Mouse (Mus musculus): ENCODE results near the gene Gm28047. TPM values are rescaled to one million over a fixed set of nuclear protein-coding genes. Genes with fewer than 3 reads are reported as not detected.
A peak's percentile ranks its signal among the peaks of the same experiment; 100 is the strongest.
"Not testable (repeated sequence)": the region's sequence is repeated elsewhere in the genome, so short reads cannot be mapped to it uniquely, and the experiment has no call there.

Gene Gm28047
- polyA plus RNA-seq, 1 experiment from 2014 or later, result not detected

DNA sequence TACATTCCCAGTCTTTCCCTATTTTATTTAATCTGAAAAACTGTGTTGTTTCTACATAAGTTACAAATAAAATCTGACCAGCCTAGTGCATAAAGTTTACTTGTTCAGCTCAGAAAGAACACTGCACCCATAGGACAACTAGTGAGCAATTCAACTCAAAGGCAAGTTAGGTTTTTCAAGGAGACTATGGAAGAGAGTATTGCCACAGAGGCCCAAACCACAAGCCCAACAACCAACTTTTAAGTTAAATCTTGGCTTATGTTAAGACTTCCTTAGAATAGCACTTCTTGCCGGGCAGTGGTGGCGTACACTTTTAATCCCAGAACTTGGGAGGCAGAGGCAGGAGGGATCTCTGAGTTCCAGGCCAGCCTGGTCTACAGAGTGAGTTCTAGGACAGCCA lies 8.7 kb downstream of the Gm28047 start:
- no peaks in the 10 kb centered on the region for H3K9me3 ChIP-seq (replicated peaks)
- no peak for ATAC-seq (replicated peaks; ENCODE audit: low FRiP score)
- H3K4me2 ChIP-seq, result no peak overlapping the region
- no peaks in the 10 kb centered on the region for H3K4me1 ChIP-seq
- 96% methylated on average over 2 of the region's 2 CpGs for WGBS
- no peak overlapping the region for H3K9ac ChIP-seq
- H3K36me3 ChIP-seq, result peaks cover 12% of the 10 kb centered on the region
- H3K4me3 ChIP-seq (replicated peaks), result no peak overlapping the region
- H3K27me3 ChIP-seq, result no peaks in the 10 kb centered on the region
- H3K27ac ChIP-seq, result no peak overlapping the region

- no peak overlapping the region for H3K27ac ChIP-seq
- no peak overlapping the region for H3K4me3 ChIP-seq (replicated peaks)
- no peak overlapping the region for H3K4me2 ChIP-seq
- ATAC-seq (replicated peaks; ENCODE audit: low FRiP score), result no peak
- no peak overlapping the region for H3K9ac ChIP-seq
- no peaks in the 10 kb centered on the region for H3K4me1 ChIP-seq
- no peaks in the 10 kb centered on the region for H3K27me3 ChIP-seq
- peaks cover 8% of the 10 kb centered on the region for H3K36me3 ChIP-seq
- no peaks in the 10 kb centered on the region for H3K9me3 ChIP-seq (replicated peaks)
Observed at GRCm38 (mm10) chr15:102614224-102614623, 10.6 kb downstream of the Gm28047 start.

DNA sequence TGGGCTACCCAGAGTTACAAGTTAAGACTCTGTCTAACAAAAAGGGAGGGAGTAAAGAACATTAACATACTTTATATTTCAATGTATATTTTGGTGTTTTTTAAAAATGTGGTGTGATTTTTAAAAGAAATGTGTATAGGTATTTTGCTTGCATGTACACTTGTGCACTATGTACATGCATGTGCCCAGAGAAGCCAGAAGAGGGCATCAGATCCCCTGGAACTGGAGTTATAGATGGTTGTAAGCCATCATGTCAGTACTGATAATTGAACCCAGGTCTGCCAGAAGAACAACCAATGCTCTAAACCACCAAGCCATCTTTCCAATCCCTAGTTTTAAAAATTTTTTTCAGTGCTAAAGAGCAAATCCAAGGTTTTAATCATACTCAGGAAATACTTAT lies 11.9 kb downstream of the Gm28047 start:
- ATAC-seq (replicated peaks; ENCODE audit: low FRiP score), result no peak

DNA sequence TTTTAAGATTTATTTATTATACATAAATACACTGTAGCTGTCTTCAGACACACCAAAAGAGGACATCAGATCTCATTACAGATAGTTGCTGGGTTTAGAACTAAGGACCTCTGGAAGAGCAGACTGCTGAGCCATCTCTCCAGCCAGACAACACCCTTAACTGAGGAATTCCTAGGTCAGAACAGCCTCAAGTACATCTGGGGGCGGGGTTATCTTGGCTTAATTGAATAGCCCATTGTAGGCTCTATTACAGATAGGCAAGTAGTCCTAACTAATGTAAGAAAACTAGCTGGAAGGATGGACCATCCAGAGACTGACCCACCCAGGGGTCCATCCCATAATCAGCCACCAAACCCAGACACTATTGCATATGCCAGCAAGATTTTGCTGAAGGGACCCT lies 16.3 kb downstream of the Gm28047 start:
- H3K4me2 ChIP-seq; H3K9me3 ChIP-seq (replicated peaks); H3K9ac ChIP-seq; ATAC-seq (replicated peaks; ENCODE audit: low FRiP score); H3K27ac ChIP-seq; H3K4me3 ChIP-seq (replicated peaks); H3K4me1 ChIP-seq; H3K36me3 ChIP-seq; H3K27me3 ChIP-seq: not testable (repeated sequence)
- 73% methylated on average over 1 of the region's 1 CpGs for WGBS

More for the DNA sequence above, 11.9 kb downstream of the Gm28047 start:
- Histone ChIP-seq H3K36me3 (peaks cover 5% of the 10 kb centered on the region; the same call in 1 of the 2 replicates), H3K9me3 (replicated peaks) (no peaks in the 10 kb centered on the region), H3K4me3 (replicated peaks) (no peak overlapping the region), H3K27me3 (no peaks in the 10 kb centered on the region), H3K27ac (no peak overlapping the region), H3K4me2 (no peak overlapping the region), H3K9ac (no peak overlapping the region), H3K4me1 (no peaks in the 10 kb centered on the region)

GRCm38 (mm10) chr15:102593996-102594656 lies 30.7 kb downstream of the Gm28047 start:
- Histone ChIP-seq H3K9me3 (replicated peaks) (no peaks in the 10 kb centered on the region), H3K4me1 (peaks cover 27% of the 10 kb centered on the region), H3K4me2 (peak overlapping the region; percentile 37), H3K36me3 (peaks cover 15% of the 10 kb centered on the region), H3K9ac (no peak overlapping the region), H3K27ac (peak overlapping the region; percentile 56), H3K4me3 (replicated peaks) (no peak overlapping the region), H3K27me3 (no peaks in the 10 kb centered on the region)
- WGBS, result 26% methylated on average over 8 of the region's 8 CpGs
- peak; percentile 73; the same call in 1 of the 2 replicates for ATAC-seq (replicated peaks; ENCODE audit: low FRiP score)

DNA sequence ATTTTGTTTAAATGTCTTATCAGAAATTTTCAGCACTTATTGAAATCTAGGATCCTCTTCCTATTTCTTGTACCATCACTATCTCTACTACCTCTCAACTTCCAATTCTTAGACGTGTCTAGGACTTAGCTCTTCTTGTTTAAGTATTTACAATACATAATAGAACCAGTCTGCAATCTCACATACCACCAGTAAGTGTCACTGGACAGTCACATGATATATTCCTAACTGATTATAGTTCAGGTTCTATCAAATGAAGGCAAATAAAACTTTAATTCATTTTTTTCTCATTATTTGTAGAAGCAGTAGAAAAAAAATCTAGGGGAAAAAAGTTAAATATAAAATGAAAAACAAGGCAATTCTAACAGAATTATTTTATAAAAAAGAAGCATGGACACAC lies 32.2 kb downstream of the Gm28047 start:
- H3K4me2 ChIP-seq, result no peak overlapping the region
- 50% methylated on average over 1 of the region's 1 CpGs for WGBS

GRCm38 (mm10) chr15:102590567-102590966 lies 34.3 kb downstream of the Gm28047 start:
- no peaks in the 10 kb centered on the region for H3K27me3 ChIP-seq
- H3K27ac ChIP-seq, result peak overlapping the region; percentile 72
- H3K9me3 ChIP-seq (replicated peaks), result no peaks in the 10 kb centered on the region
- no peak overlapping the region for H3K4me2 ChIP-seq
- peaks cover 27% of the 10 kb centered on the region for H3K4me1 ChIP-seq
- H3K4me3 ChIP-seq (replicated peaks), result no peak overlapping the region
- 63% methylated on average over 1 of the region's 1 CpGs for WGBS
- H3K9ac ChIP-seq, result no peak overlapping the region
- no peak for ATAC-seq (replicated peaks; ENCODE audit: low FRiP score)
- peaks cover 15% of the 10 kb centered on the region for H3K36me3 ChIP-seq

More for the DNA sequence above, 32.2 kb downstream of the Gm28047 start:
- H3K36me3 ChIP-seq, result peaks cover 15% of the 10 kb centered on the region
- no peaks in the 10 kb centered on the region for H3K9me3 ChIP-seq (replicated peaks)
- peaks cover 27% of the 10 kb centered on the region for H3K4me1 ChIP-seq
- no peak overlapping the region for H3K4me3 ChIP-seq (replicated peaks)
- no peak overlapping the region for H3K27ac ChIP-seq
- no peak for ATAC-seq (replicated peaks; ENCODE audit: low FRiP score)
- no peak overlapping the region for H3K9ac ChIP-seq
- no peaks in the 10 kb centered on the region for H3K27me3 ChIP-seq

GRCm38 (mm10) chr15:102589826-102590225 lies 35.0 kb downstream of the Gm28047 start:
- no peak for ATAC-seq (replicated peaks; ENCODE audit: low FRiP score)
- Histone ChIP-seq H3K27ac (0 out of 2 replicates have a peak overlapping the region, but pooled peaks have one; percentile 72), H3K9me3 (replicated peaks) (no peaks in the 10 kb centered on the region), H3K4me1 (peaks cover 25% of the 10 kb centered on the region), H3K9ac (no peak overlapping the region), H3K4me3 (replicated peaks) (no peak overlapping the region), H3K27me3 (no peaks in the 10 kb centered on the region), H3K4me2 (no peak overlapping the region), H3K36me3 (peaks cover 15% of the 10 kb centered on the region)
- WGBS, result 94% methylated on average over 8 of the region's 8 CpGs

- no peak for ATAC-seq (replicated peaks; ENCODE audit: low FRiP score)
- H3K27me3 ChIP-seq, result no peaks in the 10 kb centered on the region
- no peak overlapping the region for H3K4me3 ChIP-seq (replicated peaks)
- H3K27ac ChIP-seq, result 0 out of 2 replicates have a peak overlapping the region, but pooled peaks have one; percentile 9
- peaks cover 4% of the 10 kb centered on the region; the same call in 1 of the 2 replicates for H3K36me3 ChIP-seq
- H3K9ac ChIP-seq, result no peak overlapping the region
- H3K4me2 ChIP-seq, result no peak overlapping the region
- H3K9me3 ChIP-seq (replicated peaks), result no peaks in the 10 kb centered on the region
- H3K4me1 ChIP-seq, result 0 out of 2 replicates have a peak, but pooled peaks cover 5% of the 10 kb centered on the region
- WGBS, result 72% methylated on average over 5 of the region's 5 CpGs
Observed at GRCm38 (mm10) chr15:102585501-102585900, 39.4 kb downstream of the Gm28047 start.

DNA sequence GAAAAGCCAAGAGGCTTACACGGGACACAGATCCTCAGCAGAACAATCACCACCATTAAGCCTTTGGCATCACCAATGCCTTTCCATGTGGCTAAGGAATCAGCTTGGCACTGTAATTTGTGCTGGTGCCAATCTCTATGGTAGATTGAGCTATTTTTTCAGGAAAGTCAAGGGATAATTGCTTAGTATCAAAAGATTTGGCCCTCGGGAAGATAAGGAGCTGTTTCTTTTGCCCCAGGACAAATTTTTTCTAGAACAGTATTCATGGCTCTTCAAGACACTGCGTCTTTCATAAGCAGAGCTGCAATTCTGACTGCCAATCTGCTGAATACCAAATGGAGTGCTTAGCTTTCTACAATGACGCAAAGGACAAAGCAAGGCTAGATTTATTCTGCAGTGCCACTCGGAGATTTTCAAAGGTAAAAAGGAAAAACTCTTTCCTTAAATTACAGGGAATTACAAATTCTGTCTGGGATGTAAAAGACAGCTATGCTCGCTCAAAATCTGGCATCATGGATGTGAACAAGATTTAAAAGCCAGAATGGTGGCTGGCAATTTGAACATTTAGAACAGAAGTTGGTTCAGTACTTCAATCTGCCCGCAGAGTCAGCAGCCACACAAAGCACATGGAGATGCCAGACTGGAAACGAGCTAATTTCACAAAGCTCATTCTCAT lies 41.0 kb downstream of the Gm28047 start:
- Histone ChIP-seq H3K4me3 (replicated peaks) (no peak overlapping the region), H3K9ac (no peak overlapping the region), H3K4me2 (no peak overlapping the region), H3K9me3 (replicated peaks) (no peaks in the 10 kb centered on the region), H3K27me3 (no peaks in the 10 kb centered on the region), H3K36me3 (no peaks in the 10 kb centered on the region), H3K4me1 (0 out of 2 replicates have a peak, but pooled peaks cover 5% of the 10 kb centered on the region), H3K27ac (no peak overlapping the region)
- ATAC-seq (replicated peaks; ENCODE audit: low FRiP score), result no peak
- 68% methylated on average over 8 of the region's 8 CpGs for WGBS

DNA sequence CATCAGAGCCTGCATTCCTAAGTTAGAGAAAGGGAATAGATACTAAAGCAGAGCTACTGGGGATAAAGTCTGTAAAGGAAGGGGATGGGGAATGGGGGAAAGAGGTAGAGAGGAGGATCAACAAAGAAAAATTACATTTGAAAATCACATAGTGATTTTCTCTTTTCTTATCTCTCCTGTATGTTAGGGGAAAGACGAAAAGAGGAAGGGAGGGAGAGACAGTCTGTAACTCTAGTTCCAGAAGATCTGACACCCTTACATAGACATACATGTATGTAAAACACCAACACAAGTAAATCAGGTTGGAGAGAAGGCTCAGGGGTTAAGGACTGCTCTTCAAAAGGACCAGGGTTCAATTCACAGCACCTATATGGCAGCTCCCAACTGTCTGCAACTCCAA lies 43.7 kb downstream of the Gm28047 start:
- Histone ChIP-seq H3K36me3 (no peaks in the 10 kb centered on the region), H3K9ac (no peak overlapping the region), H3K4me1 (0 out of 2 replicates have a peak, but pooled peaks cover 5% of the 10 kb centered on the region), H3K4me3 (replicated peaks) (no peak overlapping the region), H3K9me3 (replicated peaks) (no peaks in the 10 kb centered on the region), H3K4me2 (no peak overlapping the region), H3K27me3 (no peaks in the 10 kb centered on the region), H3K27ac (no peak overlapping the region)
- no peak for ATAC-seq (replicated peaks; ENCODE audit: low FRiP score)
- 74% methylated on average over 1 of the region's 1 CpGs for WGBS

GRCm38 (mm10) chr15:102578351-102578750 lies 46.5 kb downstream of the Gm28047 start:
- H3K27me3 ChIP-seq, result no peaks in the 10 kb centered on the region
- no peaks in the 10 kb centered on the region for H3K4me1 ChIP-seq
- H3K27ac ChIP-seq, result no peak overlapping the region
- H3K4me3 ChIP-seq (replicated peaks), result no peak overlapping the region
- H3K4me2 ChIP-seq, result no peak overlapping the region
- H3K9ac ChIP-seq, result no peak overlapping the region
- H3K36me3 ChIP-seq, result no peaks in the 10 kb centered on the region
- ATAC-seq (replicated peaks; ENCODE audit: low FRiP score), result no peak
- 84% methylated on average over 2 of the region's 2 CpGs for WGBS
- H3K9me3 ChIP-seq (replicated peaks), result no peaks in the 10 kb centered on the region

All from kidney, embryonic 15.5 days (tissue).